17 mouse cellular contexts compared by ENCODE assay signal in the genomic region with DNA sequence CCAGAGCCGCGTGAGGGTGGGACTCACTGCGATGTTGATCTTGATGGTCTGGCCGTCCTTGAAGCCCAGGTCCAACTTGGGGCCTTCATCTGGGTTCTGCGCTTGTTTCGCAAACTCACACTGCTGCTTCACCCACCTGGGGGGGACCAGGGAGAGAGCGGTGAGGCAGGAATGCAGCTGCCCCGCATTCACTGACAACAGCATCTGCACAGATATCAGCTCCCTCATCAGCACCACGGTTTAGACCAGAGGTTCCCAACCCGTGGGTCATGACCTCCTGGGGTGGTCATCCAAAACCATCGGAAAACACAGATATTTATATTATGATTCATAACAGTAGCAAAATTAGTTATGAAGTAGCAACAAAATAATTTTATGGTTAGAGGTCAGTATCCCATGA. TPM values are rescaled to one million over a fixed set of nuclear protein-coding genes. Genes with fewer than 3 reads are reported as not detected.
"Had no signal": no experiment of that assay in that cellular context is flagged by ENCODE, and none has a peak within 500 bp of the region (broad histone marks: within the 10 kb centered on the region; RNA-seq: fewer than 3 reads in every experiment).

No protein-coding gene starts in this region.

- H3K9ac ChIP-seq: lung, embryonic 14.5 days; midbrain, embryonic 12.5 days had no signal

- H3K27me3 ChIP-seq: midbrain, embryonic 12.5 days; neural tube, embryonic 12.5 days had no signal

- H3K4me2 ChIP-seq: lung, embryonic 14.5 days; midbrain, embryonic 12.5 days; neural tube, embryonic 12.5 days had no signal

- ATAC-seq: midbrain, embryonic 16.5 days had no signal

- H3K27ac ChIP-seq: midbrain, embryonic 10.5 days; midbrain, embryonic 12.5 days; neural tube, embryonic 12.5 days had no signal

- H3K4me3 ChIP-seq: midbrain, embryonic 10.5 days; midbrain, embryonic 12.5 days; neural tube, embryonic 12.5 days had no signal

- H3K9me3 ChIP-seq: midbrain, embryonic 10.5 days; midbrain, embryonic 12.5 days; neural tube, embryonic 12.5 days had no signal

- DNase-seq: lung, adult 18-20 months; lung, embryonic 14.5 days; lung, postnatal 10 days; lung, postnatal 4 days; midbrain, embryonic 14.5 days; right cerebral cortex, postnatal 14 days; right cerebral cortex, postnatal 4 days; spleen, adult 18-20 months; thymus, adult 18-20 months; thymus, postnatal 14 days; thymus, postnatal 36 days had no signal

RNA-seq across cellular contexts. Expression of a gene that starts 15.6 kb away (rescaled TPM):
- polyA plus RNA-seq: liver, embryonic 16.5 days; midbrain, embryonic 14.5 days; small intestine, adult 2 months had no signal
